Mouse (Mus musculus): ENCODE measurements around the gene Ap2b1. TPM values are rescaled to one million over a fixed set of nuclear protein-coding genes. Genes with fewer than 3 reads are reported as not detected.
"Not testable (repeated sequence)": the region's sequence is repeated elsewhere in the genome, so short reads cannot be mapped to it uniquely, and the experiment has no call there.

Ap2b1 gene
- total RNA-seq (2021), result 10 to 100 TPM; 28.8 to 36.0 TPM
- long read RNA-seq, experiment 1, full-length matches to known transcripts, result 7 of 10 reads
- long read RNA-seq, experiment 1, partial matches to known transcripts, result 3 of 10 reads
- long read RNA-seq, experiment 1, other reads (novel, unspliced or antisense), result 0 of 10 reads
- long read RNA-seq, experiment 2, full-length matches to known transcripts, result 4 of 8 reads
- long read RNA-seq, experiment 2, partial matches to known transcripts, result 1 of 8 reads
- long read RNA-seq, experiment 2, other reads (novel, unspliced or antisense), result 3 of 8 reads

- TF ChIP-seq CTCF (IDR thresholded peaks at IDR 0.05), result 0 out of 2 replicates have a peak, but pooled peaks have one; percentile 1
- intact Hi-C loops (cut with DNase I), result loop anchor here (2.0 to 10.0 kb wide), 2 partner anchors 384 to 430 kb away; partner anchors contain the start of gene Unc45b
- peak; percentile 94 for DNase-seq
- Histone ChIP-seq H3K4me3 (peak within 1 kb of the TSS; percentile 95), H3K27ac (peak within 1 kb of the TSS; percentile 99)
These were observed at the start of gene Ap2b1 for GRCm38 (mm10) chr11:83298225-83299195. Gene Ap2b1, plus strand, starts transcription at chr11:83299024.

- H3K27ac ChIP-seq; H3K4me3 ChIP-seq; DNase-seq; intact Hi-C loops (cut with DNase I): not testable (repeated sequence)
These were observed 41.6 kb upstream of the Ap2b1 start for GRCm38 (mm10) chr11:83257211-83257610.

GRCm38 (mm10) chr11:83262673-83263072, 36.2 kb upstream of the Ap2b1 start:
- no peak for DNase-seq
- H3K4me3 ChIP-seq, result no peak overlapping the region
- TF ChIP-seq CTCF (IDR thresholded peaks at IDR 0.05), result no peak
- intact Hi-C loops (cut with DNase I), result no loop called here
- H3K27ac ChIP-seq, result no peak overlapping the region

- peak; percentile 49 for TF ChIP-seq CTCF (IDR thresholded peaks at IDR 0.05)
- H3K4me3 ChIP-seq, result no peak overlapping the region
- DNase-seq, result no peak
- H3K27ac ChIP-seq, result no peak overlapping the region
- intact Hi-C loops (cut with DNase I), result no loop called here
These were observed 35.7 kb upstream of the Ap2b1 start for GRCm38 (mm10) chr11:83263146-83263545.

GRCm38 (mm10) chr11:83270842-83271150, 28.0 kb upstream of the Ap2b1 start:
- no peak for TF ChIP-seq CTCF (IDR thresholded peaks at IDR 0.05)
- peak overlapping the region; percentile 75 for H3K4me3 ChIP-seq
- peak overlapping the region; percentile 95 for H3K27ac ChIP-seq
- intact Hi-C loops (cut with DNase I), result loop anchor here (2.0 kb wide), 1 partner anchor 20 kb away; no protein-coding TSS in a partner anchor
- DNase-seq, result no peak

- Histone ChIP-seq H3K4me3 (peak overlapping the region; percentile 75), H3K27ac (peak overlapping the region; percentile 95)
- DNase-seq, result peak; percentile 84
- intact Hi-C loops (cut with DNase I), result loop anchor here (2.0 kb wide), 1 partner anchor 19 kb away; no protein-coding TSS in a partner anchor
- 0 out of 2 replicates have a peak, but pooled peaks have one; percentile 1 for TF ChIP-seq CTCF (IDR thresholded peaks at IDR 0.05)
These were observed 27.5 kb upstream of the Ap2b1 start for GRCm38 (mm10) chr11:83271151-83271950.

- intact Hi-C loops (cut with DNase I), result loop anchor here (2.0 kb wide), 1 partner anchor 19 kb away; no protein-coding TSS in a partner anchor
- TF ChIP-seq CTCF (IDR thresholded peaks at IDR 0.05), result peak; percentile 50
- H3K4me3 ChIP-seq, result peak overlapping the region; percentile 75
- DNase-seq, result no peak
- H3K27ac ChIP-seq, result peak overlapping the region; percentile 95
These were observed 26.6 kb upstream of the Ap2b1 start for GRCm38 (mm10) chr11:83271951-83272843.

- H3K27ac ChIP-seq, result no peak overlapping the region
- no peak for TF ChIP-seq CTCF (IDR thresholded peaks at IDR 0.05)
- no peak for DNase-seq
- no peak overlapping the region for H3K4me3 ChIP-seq
- intact Hi-C loops (cut with DNase I), result no loop called here
These were observed 22.6 kb upstream of the Ap2b1 start for GRCm38 (mm10) chr11:83276251-83276650.

GRCm38 (mm10) chr11:83279024-83279423, 19.8 kb upstream of the Ap2b1 start:
- DNase-seq, result no peak
- no peak for TF ChIP-seq CTCF (IDR thresholded peaks at IDR 0.05)
- no peak overlapping the region for H3K4me3 ChIP-seq
- no peak overlapping the region for H3K27ac ChIP-seq
- intact Hi-C loops (cut with DNase I), result no loop called here

GRCm38 (mm10) chr11:83279691-83280090, 19.1 kb upstream of the Ap2b1 start:
- intact Hi-C loops (cut with DNase I), result no loop called here
- DNase-seq, result no peak
- H3K4me3 ChIP-seq, result no peak overlapping the region
- TF ChIP-seq CTCF (IDR thresholded peaks at IDR 0.05), result no peak
- H3K27ac ChIP-seq, result no peak overlapping the region

GRCm38 (mm10) chr11:83282084-83282483, 16.7 kb upstream of the Ap2b1 start:
- intact Hi-C loops (cut with DNase I), result no loop called here
- DNase-seq, result no peak
- Histone ChIP-seq H3K4me3 (no peak overlapping the region), H3K27ac (no peak overlapping the region)
- TF ChIP-seq CTCF (IDR thresholded peaks at IDR 0.05), result no peak

Data from gastrocnemius, adult 2 months (tissue).